Mouse (Mus musculus) forebrain, postnatal 0 days (tissue): ENCODE measurements around the gene Paqr6. TPM values are rescaled to one million over a fixed set of nuclear protein-coding genes. Genes with fewer than 3 reads are reported as not detected.

Source experiments
- ATAC-seq: fragments of 200-750 bp; cut with Nextera tagmentation; 2 replicates; pipeline ENCODE4 v1.8.0; 2017; ENCODE audit warnings: mild to moderate bottlenecking, moderate library complexity
- DNase-seq: peaks from one replicate; pipeline ENCODE4 v3.0.0-alpha.2; 2015
- H3K27ac ChIP-seq: fragments of 300-500 bp; sonication (generic); 2 replicates; pipeline ENCODE4 v1.5.1; 2014; ENCODE audit warnings: low read depth, mild to moderate bottlenecking, antibody characterized with exemption, low read length, moderate library complexity, mixed read lengths
- H3K27me3 ChIP-seq: fragments of 300-500 bp; sonication (generic); 2 replicates; pipeline ENCODE4 v1.6.1; 2014; ENCODE audit warnings: mild to moderate bottlenecking, low read length, mixed read lengths; ENCODE audit not compliant: insufficient read depth
- H3K36me3 ChIP-seq: fragments of 300-500 bp; sonication (generic); 2 replicates; pipeline ENCODE4 v1.6.1; 2014; ENCODE audit warnings: mild to moderate bottlenecking, moderate library complexity; ENCODE audit not compliant: insufficient read depth
- H3K4me1 ChIP-seq: fragments of 300-500 bp; sonication (generic); 2 replicates; pipeline ENCODE4 v1.6.1; 2014; ENCODE audit warnings: antibody characterized with exemption; ENCODE audit not compliant: insufficient read depth
- H3K4me2 ChIP-seq: fragments of 300-500 bp; sonication (generic); 2 replicates; pipeline ENCODE4 v1.6.1; 2014; ENCODE audit warnings: low read depth, mild to moderate bottlenecking, moderate library complexity
- H3K4me3 ChIP-seq: fragments of 300-500 bp; sonication (generic); 2 replicates; pipeline ENCODE4 v1.5.1; 2014; ENCODE audit warnings: low read depth, low read length, mixed read lengths
- H3K9ac ChIP-seq: fragments of 300-500 bp; sonication (generic); 2 replicates; pipeline ENCODE4 v1.6.1; 2014; ENCODE audit warnings: mild to moderate bottlenecking
- H3K9me3 ChIP-seq: fragments of 300-500 bp; sonication (generic); 2 replicates; pipeline ENCODE4 v1.6.1; 2016; ENCODE audit warnings: low read length
- CTCF ChIP-seq: sonication (generic); IDR thresholded peaks from 2 replicates; pipeline ENCODE4 v1.5.1; 2016; ENCODE audit warnings: antibody characterized with exemption, control low read depth, low read depth
- WGBS: fragments of 180-500 bp; shearing (Covaris S2); extraction: QIAGEN DNeasy Blood & Tissue Kit; methylation state at CpG from one replicate; pipeline ENCODE4 v1.1.7; 2014; 5-methylcytosine and 5-hydroxymethylcytosine counted together
- polyA plus RNA-seq: library from polyadenylated mRNA; unstranded; fragments of >200 nt; fragmentation: Nextera tagmentation; extraction: Ambion mirVana; gene quantifications from 2 replicates; pipeline ENCODE4 v1.2.1, GENCODE M21; 2015
- total RNA-seq: library from RNA; depleted of rRNA; stranded (reverse); fragments of >200 nt; gene quantifications from 2 replicates; pipeline ENCODE4 v1.2.3, GENCODE M21; 2014

Gene Paqr6
- total and polyA plus RNA-seq, 2 experiments from 2014 or later: 3.0 to 3.3 TPM

GRCm38 (mm10) chr3:88352907-88353306, 11.5 kb upstream of the Paqr6 start:
- H3K4me1 ChIP-seq: no peaks in the 10 kb centered on the region

GRCm38 (mm10) chr3:88354396-88355165, 9.8 kb upstream of the Paqr6 start:
- ATAC-seq: no peak
- no peak overlapping the region for H3K4me2 ChIP-seq
- 97% methylated on average over 8 of the region's 8 CpGs for WGBS
- no peak overlapping the region for H3K4me3 ChIP-seq
- no peaks in the 10 kb centered on the region for H3K4me1 ChIP-seq
- no peak for TF ChIP-seq CTCF
- H3K9ac ChIP-seq: no peak overlapping the region
- no peaks in the 10 kb centered on the region for H3K27me3 ChIP-seq
- peaks cover 98% of the 10 kb centered on the region for H3K36me3 ChIP-seq
- DNase-seq: no peak
- no peak overlapping the region for H3K27ac ChIP-seq
- no peaks in the 10 kb centered on the region for H3K9me3 ChIP-seq

More at GRCm38 (mm10) chr3:88352907-88353306, 11.5 kb upstream of the Paqr6 start:
- no peak overlapping the region for H3K9ac ChIP-seq
- H3K9me3 ChIP-seq: no peaks in the 10 kb centered on the region
- no peaks in the 10 kb centered on the region for H3K27me3 ChIP-seq
- DNase-seq: no peak
- TF ChIP-seq CTCF: no peak
- 90% methylated on average over 9 of the region's 9 CpGs for WGBS
- ATAC-seq: no peak
- no peak overlapping the region for H3K27ac ChIP-seq
- H3K36me3 ChIP-seq: peaks cover 98% of the 10 kb centered on the region
- no peak overlapping the region for H3K4me2 ChIP-seq
- no peak overlapping the region for H3K4me3 ChIP-seq

GRCm38 (mm10) chr3:88359584-88359983, 4.8 kb upstream of the Paqr6 start:
- no peaks in the 10 kb centered on the region for H3K4me1 ChIP-seq
- H3K9ac ChIP-seq: no peak overlapping the region
- DNase-seq (no peak), ATAC-seq (no peak)
- H3K27me3 ChIP-seq: no peaks in the 10 kb centered on the region
- no peak overlapping the region for H3K27ac ChIP-seq
- no peaks in the 10 kb centered on the region for H3K9me3 ChIP-seq
- H3K4me3 ChIP-seq: no peak overlapping the region
- WGBS: 78% methylated on average over 5 of the region's 5 CpGs
- H3K4me2 ChIP-seq: no peak overlapping the region
- peaks cover 79% of the 10 kb centered on the region for H3K36me3 ChIP-seq
- no peak for TF ChIP-seq CTCF

- H3K9me3 ChIP-seq: no peaks in the 10 kb centered on the region
- WGBS: 68% methylated on average over 3 of the region's 3 CpGs
- no peak overlapping the region for H3K4me3 ChIP-seq
- H3K9ac ChIP-seq: no peak overlapping the region
- no peak overlapping the region for H3K27ac ChIP-seq
- no peaks in the 10 kb centered on the region for H3K4me1 ChIP-seq
- no peak for TF ChIP-seq CTCF
- H3K27me3 ChIP-seq: no peaks in the 10 kb centered on the region
- DNase-seq: no peak
- H3K4me2 ChIP-seq: no peak overlapping the region
- H3K36me3 ChIP-seq: peaks cover 75% of the 10 kb centered on the region
- no peak for ATAC-seq
These were observed 4.4 kb upstream of the Paqr6 start for GRCm38 (mm10) chr3:88359989-88360388.

- no peak for ATAC-seq
- H3K4me1 ChIP-seq: no peaks in the 10 kb centered on the region
- no peak for TF ChIP-seq CTCF
- no peaks in the 10 kb centered on the region for H3K27me3 ChIP-seq
- no peaks in the 10 kb centered on the region for H3K9me3 ChIP-seq
- DNase-seq: no peak
- H3K36me3 ChIP-seq: peaks cover 64% of the 10 kb centered on the region
- no peak overlapping the region for H3K9ac ChIP-seq
- H3K4me3 ChIP-seq: no peak overlapping the region
- no peak overlapping the region for H3K27ac ChIP-seq
- no peak overlapping the region for H3K4me2 ChIP-seq
- WGBS: 79% methylated on average over 6 of the region's 6 CpGs
These were observed 3.3 kb upstream of the Paqr6 start for GRCm38 (mm10) chr3:88361096-88361495.

GRCm38 (mm10) chr3:88361612-88362313, 2.6 kb upstream of the Paqr6 start:
- Histone ChIP-seq H3K4me2 (no peak overlapping the region), H3K36me3 (peaks cover 57% of the 10 kb centered on the region), H3K27me3 (no peaks in the 10 kb centered on the region), H3K4me3 (no peak overlapping the region), H3K9me3 (no peaks in the 10 kb centered on the region), H3K4me1 (no peaks in the 10 kb centered on the region), H3K9ac (no peak overlapping the region), H3K27ac (0 out of 2 replicates have a peak overlapping the region, but pooled peaks have one; percentile 5)
- WGBS: 85% methylated on average over 2 of the region's 2 CpGs
- no peak for TF ChIP-seq CTCF
- ATAC-seq: peak; percentile 28
- DNase-seq: no peak

- peak; percentile 38 for ATAC-seq
These were observed 684 bp upstream of the Paqr6 start for GRCm38 (mm10) chr3:88363700-88364099.

More at GRCm38 (mm10) chr3:88363700-88364099, 684 bp upstream of the Paqr6 start:
- H3K9me3 ChIP-seq: no peaks in the 10 kb centered on the region
- H3K4me1 ChIP-seq: no peaks in the 10 kb centered on the region
- no peaks in the 10 kb centered on the region for H3K27me3 ChIP-seq
- no peak overlapping the region for H3K9ac ChIP-seq
- no peak overlapping the region for H3K27ac ChIP-seq
- 42% methylated on average over 4 of the region's 4 CpGs for WGBS
- no peak for TF ChIP-seq CTCF
- H3K36me3 ChIP-seq: peaks cover 39% of the 10 kb centered on the region
- H3K4me2 ChIP-seq: no peak overlapping the region
- no peak overlapping the region for H3K4me3 ChIP-seq
- DNase-seq: no peak
